Mouse (Mus musculus): ENCODE measurements around the gene Rras2.

DNA sequence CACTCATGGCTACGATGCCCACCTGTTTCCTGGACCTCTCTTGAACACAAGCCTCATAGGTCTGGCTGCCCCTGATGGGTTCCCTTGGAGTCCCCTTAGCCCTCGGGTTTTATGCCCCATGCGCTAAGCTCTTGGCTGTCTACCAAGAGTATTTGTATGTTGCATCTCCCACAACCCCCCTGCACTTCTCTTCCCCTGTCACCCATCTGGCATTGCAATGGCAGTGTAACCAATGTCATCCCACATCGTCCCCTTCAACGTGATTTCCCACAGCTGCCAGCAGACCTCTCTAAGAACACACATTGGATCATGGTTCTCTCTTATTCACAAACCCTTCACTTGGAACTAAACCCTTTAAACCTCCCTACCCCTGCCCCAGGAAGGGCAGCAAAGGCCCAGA, 112.1 kb downstream of the Rras2 start:
- no peak for TF ChIP-seq GATA1 (IDR thresholded peaks at IDR 0.05; ENCODE audit: borderline replicate concordance, low read length)
- no peak for TF ChIP-seq FLI1 (IDR thresholded peaks at IDR 0.05; ENCODE audit: low read length)

All from megakaryocyte, embryonic 14.5 days (primary cell).